Mouse (Mus musculus): ENCODE results near the gene Rgl1.
"Not testable (repeated sequence)": the region's sequence is repeated elsewhere in the genome, so short reads cannot be mapped to it uniquely, and the experiment has no call there.

Gene Rgl1

DNA sequence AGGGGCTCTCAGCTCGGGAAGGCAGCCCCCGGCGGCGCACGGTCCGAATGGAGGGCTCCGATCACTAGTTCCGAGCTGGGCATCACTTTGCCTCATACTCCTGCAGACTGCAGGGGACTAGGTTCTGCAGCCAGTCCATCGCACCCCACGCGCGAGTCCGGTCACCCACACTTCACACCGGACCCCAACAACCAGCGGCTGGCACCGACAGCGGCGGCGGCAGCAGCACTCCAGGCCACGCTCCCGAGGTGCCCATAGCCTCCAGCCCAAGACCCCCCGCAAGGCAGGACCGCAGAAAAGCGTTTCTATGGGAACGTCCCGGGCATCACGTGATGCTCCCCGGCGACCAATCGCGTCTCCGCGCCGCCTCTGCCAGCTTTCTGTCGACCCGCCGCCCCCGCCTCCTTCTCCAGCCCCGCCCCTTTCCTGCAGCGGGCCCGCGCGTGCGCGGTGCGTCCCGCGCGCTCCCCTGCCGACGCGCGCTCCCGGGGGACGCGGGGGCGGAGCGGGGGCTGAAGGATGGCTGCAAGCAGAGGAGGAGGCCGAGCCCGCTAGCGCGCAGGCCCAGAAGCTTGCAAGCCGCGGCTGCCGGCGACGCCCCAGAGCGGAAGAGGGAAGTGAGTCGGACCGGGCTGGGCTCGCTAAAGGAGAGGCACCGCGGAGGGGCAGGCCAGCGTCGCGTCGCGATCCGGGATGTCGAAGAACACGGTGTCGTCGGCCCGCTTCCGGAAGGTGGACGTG, at the start of gene Rgl1, which contains the start of gene Arpc5:
Gene Rgl1 (minus strand): TSS at position 320 of the 741 bp plus-strand sequence.
Gene Arpc5 (plus strand): TSS at position 511 of the 741 bp plus-strand sequence.
- peak; percentile 95 for DNase-seq

GRCm38 (mm10) chr1:152815265-152815701, 49.1 kb upstream of the Rgl1 start:
- no peak for DNase-seq

DNA sequence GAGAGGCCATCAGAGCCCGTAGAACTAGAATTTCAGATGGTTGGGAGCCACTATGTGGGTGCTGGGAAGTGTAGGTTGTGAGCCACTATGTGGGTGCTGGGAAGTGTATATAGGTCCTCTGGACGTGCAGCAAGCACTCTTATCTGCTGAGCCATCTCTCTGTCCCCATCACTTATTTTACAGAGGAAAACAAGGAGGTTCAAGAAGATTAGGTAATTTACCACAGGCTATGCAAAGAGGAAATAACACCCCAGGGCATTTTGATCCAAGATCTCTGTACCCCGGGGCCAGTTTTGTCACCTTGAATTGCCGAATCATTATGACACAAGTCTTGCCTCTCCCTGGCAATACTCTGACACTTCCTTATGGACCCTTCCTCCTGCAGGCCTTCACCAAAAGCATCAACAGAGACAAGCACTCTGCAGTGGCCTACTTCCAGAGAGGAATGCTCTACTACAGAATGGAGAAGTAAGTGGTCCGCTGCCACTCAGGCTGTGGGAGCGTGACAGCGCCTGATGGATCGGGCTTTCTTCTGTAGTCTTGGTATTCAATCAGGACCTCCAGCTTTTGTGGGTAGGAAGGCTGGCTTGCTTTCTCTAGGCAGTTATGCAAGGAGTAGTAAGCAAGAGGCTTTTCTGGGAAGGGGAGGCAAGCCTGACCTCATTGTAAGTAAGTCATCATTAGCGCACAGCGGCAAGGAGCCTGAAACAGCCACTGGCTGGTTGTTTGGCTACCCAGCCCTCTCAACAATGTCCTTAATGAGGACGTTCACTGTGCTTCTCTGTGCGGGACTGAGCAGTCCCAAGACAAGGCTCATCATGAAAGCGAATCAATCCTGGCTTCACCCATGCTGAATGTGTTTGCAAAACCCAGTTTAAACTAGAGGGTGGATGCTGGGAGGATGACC, 44.6 kb upstream of the Rgl1 start:
- DNase-seq: no peak

- DNase-seq: no peak
Observed at GRCm38 (mm10) chr1:152809541-152810252, 43.5 kb upstream of the Rgl1 start.

GRCm38 (mm10) chr1:152808392-152808680, 42.2 kb upstream of the Rgl1 start:
- no peak for DNase-seq

GRCm38 (mm10) chr1:152807619-152808391, 41.7 kb upstream of the Rgl1 start:
- DNase-seq: no peak

- DNase-seq: no peak
Observed at GRCm38 (mm10) chr1:152804907-152805306, 38.8 kb upstream of the Rgl1 start.

GRCm38 (mm10) chr1:152800633-152801176, 34.6 kb upstream of the Rgl1 start:
- no peak for DNase-seq

DNA sequence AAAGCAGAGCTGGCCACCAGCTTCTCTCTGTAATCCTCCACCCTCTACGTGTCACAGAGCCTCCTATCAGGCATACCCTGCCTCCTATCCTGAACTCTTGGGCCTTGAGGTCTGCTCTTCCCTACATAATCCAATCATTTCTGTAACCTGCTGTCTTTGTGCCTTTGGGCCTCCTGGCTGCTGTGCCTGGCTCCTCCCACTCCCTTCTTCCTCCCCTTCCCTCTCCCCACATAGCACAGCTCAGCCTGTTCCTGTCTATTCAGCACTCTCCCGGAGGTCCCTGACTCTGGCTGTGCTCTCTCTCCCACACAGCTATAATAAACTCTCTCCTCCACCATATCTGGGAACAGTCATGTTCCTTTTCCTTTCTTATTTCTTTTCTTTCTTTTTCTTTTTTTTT, 33.7 kb upstream of the Rgl1 start, which contains the start of gene Ncf2:
Gene Ncf2 (plus strand): TSS at position 298 of the 400 bp plus-strand sequence.
- DNase-seq: no peak

DNA sequence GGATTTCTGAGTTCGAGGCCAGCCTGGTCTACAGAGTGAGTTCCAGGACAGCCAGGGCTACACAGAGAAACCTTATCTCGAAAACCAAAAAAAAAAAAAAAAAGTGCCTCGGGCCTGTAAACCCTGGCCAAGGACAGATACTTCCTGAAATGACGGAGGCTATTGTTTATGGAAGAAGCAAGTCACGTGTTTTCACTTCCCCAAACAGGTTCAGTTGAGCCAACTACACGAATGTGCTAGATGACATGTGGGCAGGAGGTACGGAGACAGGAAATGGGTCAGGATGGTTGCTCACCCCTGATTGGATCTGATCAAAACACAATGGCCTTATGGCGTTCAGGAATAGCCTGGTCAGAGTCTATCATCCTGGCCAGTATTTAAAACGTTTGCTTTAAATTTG, 32.0 kb upstream of the Rgl1 start:
- DNase-seq: no peak

GRCm38 (mm10) chr1:152796683-152797263, 30.6 kb upstream of the Rgl1 start:
- no peak for DNase-seq

DNA sequence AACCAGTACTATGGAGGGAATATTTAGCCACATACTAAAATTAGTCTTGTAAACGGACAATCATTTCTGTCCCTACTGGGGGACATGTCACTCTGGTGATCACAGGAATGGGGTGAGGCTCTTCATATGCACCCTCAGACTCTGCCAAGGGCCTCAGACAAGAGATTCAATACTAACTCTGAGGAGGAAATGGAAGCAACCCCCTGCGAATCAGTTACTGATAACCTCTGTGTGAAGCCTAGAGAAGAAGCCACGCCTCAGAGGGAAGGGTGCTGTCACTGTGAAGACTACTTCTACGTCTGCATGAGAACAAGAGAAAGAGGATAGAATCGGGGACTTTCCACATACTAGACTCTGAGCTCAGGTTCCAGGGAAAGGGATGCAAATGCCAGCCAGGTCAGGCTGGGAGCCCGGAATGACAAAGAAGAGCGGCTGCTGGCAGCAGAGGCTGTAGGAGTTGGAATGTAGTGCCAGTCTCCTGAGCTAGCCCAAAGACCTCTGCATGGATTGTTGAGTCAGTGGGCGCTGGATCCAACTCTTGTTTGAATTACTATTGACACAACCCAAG, 29.6 kb upstream of the Rgl1 start:
- DNase-seq: no peak

GRCm38 (mm10) chr1:152793495-152794130, 27.5 kb upstream of the Rgl1 start:
- no peak for DNase-seq

- DNase-seq: no peak
Observed at GRCm38 (mm10) chr1:152792736-152793494, 26.8 kb upstream of the Rgl1 start.

DNA sequence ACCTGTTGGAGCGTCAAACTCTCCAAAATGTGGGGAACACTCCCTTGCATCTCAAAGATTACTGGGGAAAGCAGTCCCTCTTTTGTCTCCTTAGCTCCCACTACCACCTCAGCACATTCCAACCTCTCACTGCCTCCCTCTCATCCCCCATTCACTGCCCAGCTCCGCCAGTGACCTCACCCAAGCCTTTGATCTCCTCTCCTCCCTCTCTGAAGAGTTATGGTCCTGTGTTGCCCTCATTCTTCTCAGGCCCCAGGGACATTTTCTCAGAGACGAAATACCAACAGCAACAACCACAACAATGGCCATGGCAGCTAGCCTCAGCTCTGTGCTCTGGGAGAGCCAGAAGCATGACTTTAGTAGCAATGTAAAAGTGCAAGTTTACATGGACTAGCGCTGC, 25.1 kb upstream of the Rgl1 start:
- no peak for DNase-seq

DNA sequence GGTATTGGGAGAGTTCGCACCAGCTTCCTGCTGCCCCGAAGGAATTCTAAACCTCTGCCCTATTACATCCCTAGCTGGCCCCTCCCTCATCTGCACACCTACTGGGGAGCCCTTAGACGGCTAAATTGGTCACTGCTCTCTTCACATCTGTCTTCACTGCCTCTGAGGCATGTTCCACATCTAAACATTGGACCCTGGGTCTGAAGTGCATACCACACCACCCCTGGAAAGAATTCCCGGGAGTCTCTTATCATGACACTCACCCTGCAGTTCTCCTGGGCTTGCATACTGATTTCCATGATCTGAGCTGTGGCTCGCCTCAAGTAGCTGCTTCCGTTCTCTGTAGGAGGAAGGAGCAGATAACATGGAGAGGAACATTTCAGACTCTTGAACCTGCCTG, 24.7 kb upstream of the Rgl1 start:
- DNase-seq: no peak

DNA sequence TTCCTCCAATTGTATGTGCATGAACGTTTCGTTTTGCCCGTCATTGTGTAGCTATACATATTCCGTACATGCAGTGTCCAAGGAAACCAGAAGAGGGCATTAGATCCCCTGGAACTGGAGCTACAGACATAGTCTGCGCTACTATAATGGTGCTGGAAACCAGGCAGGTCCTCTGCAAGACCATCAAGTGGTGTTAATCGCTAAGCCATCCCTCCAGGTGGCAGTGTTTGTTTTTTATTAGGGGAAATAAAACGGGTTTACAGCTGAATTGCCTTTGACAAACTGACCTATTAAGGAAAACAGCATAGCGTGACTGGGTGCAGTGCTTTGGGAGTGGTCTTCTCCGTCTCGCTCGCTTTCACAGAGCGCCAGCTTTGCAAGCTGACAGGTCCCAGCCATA, 24.1 kb upstream of the Rgl1 start:
- peak; percentile 45 for DNase-seq

DNA sequence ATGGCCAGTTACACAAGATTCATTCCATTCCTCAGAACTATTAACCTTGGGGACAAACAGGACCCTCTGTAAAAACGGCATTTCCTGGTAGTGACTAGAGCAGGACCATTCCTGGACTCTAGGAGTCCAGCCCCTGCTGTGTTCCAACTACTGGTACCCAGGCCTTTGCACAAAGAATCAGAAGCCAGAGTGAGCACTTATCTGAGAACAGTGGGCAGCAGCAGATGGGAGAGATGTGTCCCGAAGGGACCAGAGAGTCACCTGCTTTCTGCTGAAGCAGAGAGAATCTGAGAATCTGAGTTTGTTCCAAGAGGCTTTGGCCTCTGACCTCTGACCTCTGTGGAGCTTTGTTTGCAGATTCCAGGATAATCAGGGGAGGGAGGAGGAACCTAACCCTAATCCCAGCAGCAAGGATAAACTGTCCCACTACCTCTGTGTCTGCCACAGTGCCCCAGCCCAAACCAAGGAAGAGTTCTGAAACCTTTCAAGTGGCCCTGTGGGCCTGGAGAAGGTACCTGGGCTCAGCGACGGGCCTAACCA, 22.0 kb upstream of the Rgl1 start:
- DNase-seq: no peak

DNA sequence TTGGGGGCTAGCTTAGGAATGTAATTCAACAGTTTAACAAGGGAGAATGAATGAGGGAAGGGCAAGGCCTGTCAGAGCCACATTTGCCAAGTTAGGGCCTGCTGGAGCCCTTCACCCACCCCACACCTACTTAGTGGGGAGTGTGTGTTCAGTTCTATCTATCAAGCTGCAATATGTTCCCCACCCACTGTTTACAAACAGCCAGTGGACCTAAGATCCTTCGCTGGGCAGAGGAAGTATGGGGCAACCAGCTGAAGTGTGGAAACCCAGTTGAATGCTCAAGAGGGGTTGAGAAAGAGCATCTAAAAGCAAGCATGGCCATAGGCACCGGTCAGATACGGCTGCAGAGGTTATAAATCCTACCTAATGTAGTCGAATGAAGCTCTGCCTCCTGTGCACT, 20.8 kb upstream of the Rgl1 start:
- no peak for DNase-seq

DNA sequence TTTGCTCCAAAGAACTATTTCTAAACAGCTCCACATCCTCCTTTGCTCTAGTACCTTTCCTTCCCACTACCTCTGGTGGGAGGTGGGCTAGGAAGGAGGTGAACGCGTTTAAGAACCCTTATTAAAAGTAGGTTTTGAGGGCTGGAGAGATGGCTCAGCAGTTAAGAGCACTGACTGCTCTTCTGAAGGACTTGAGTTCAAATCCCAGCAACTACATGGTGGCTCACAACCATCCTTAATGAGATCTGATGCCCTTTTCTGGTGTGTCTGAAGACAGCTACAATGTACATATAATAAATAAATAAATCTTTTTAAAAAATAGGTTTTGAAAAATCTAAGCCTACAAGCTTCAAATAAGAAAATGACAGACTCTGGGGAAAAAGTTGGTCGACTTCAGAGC, 19.3 kb upstream of the Rgl1 start:
- DNase-seq: not testable (repeated sequence)

All from kidney, adult 18-20 months (tissue).